Mouse (Mus musculus) hindbrain, postnatal 0 days (tissue): Measurements from ENCODE around the gene Rpl34. TPM values are rescaled to one million over a fixed set of nuclear protein-coding genes. Genes with fewer than 3 reads are reported as not detected.
A peak's percentile ranks its signal among the peaks of the same experiment; 100 is the strongest.

Experiments
- ATAC-seq: fragments of 200-750 bp; cut with Nextera tagmentation; 2 replicates; pipeline ENCODE4 v1.8.0; 2017; ENCODE audit warnings: mild to moderate bottlenecking, moderate TSS enrichment, moderate library complexity
- DNase-seq: peaks from one replicate; pipeline ENCODE4 v3.0.0-alpha.2; 2015; ENCODE audit warnings: low spot score
- H3K27ac ChIP-seq: fragments of 300-500 bp; sonication (generic); 2 replicates; pipeline ENCODE4 v1.5.1; 2014; ENCODE audit warnings: mild to moderate bottlenecking
- H3K27me3 ChIP-seq: fragments of 300-500 bp; sonication (generic); 2 replicates; pipeline ENCODE4 v1.6.1; 2014; ENCODE audit warnings: low read length, mixed read lengths; ENCODE audit not compliant: insufficient read depth
- H3K36me3 ChIP-seq: fragments of 300-500 bp; sonication (generic); 2 replicates; pipeline ENCODE4 v1.6.1; 2014; ENCODE audit warnings: low read length, mixed read lengths; ENCODE audit not compliant: insufficient read depth
- H3K4me1 ChIP-seq: fragments of 300-500 bp; sonication (generic); 2 replicates; pipeline ENCODE4 v1.6.1; 2014; ENCODE audit warnings: antibody characterized with exemption, low read length, mixed read lengths; ENCODE audit not compliant: insufficient read depth
- H3K4me2 ChIP-seq: fragments of 300-500 bp; sonication (generic); 2 replicates; pipeline ENCODE4 v1.6.1; 2014; ENCODE audit warnings: low read depth, mild to moderate bottlenecking, low read length, moderate library complexity, mixed read lengths
- H3K4me3 ChIP-seq: fragments of 300-500 bp; sonication (generic); 2 replicates; pipeline ENCODE4 v1.5.1; 2014; ENCODE audit warnings: low read length
- H3K9ac ChIP-seq: fragments of 300-500 bp; sonication (generic); replicated peaks from 2 replicates; pipeline ENCODE4 v1.6.1; 2014; ENCODE audit warnings: mild to moderate bottlenecking, low read length, moderate library complexity, mixed read lengths
- H3K9me3 ChIP-seq: fragments of 300-500 bp; sonication (generic); 2 replicates; pipeline ENCODE4 v1.6.1; 2016; ENCODE audit warnings: low read length, mixed read lengths
- CTCF ChIP-seq: IDR thresholded peaks from 2 replicates; pipeline ENCODE4 v1.5.1; 2016; ENCODE audit warnings: antibody characterized with exemption, control low read depth, low read depth
- WGBS: fragments of 180-500 bp; shearing (Covaris S2); extraction: QIAGEN DNeasy Blood & Tissue Kit; methylation state at CpG from one replicate; pipeline ENCODE4 v1.1.7; 2014; 5-methylcytosine and 5-hydroxymethylcytosine counted together
- polyA plus RNA-seq: library from polyadenylated mRNA; unstranded; fragments of >200 nt; fragmentation: Nextera tagmentation; extraction: Ambion mirVana; gene quantifications from 2 replicates; pipeline ENCODE4 v1.2.1, GENCODE M21; 2015
- total RNA-seq: library from RNA; depleted of rRNA; stranded (reverse); fragments of >200 nt; gene quantifications from 2 replicates; pipeline ENCODE4 v1.2.3, GENCODE M21; 2014; rRNA removed

The Rpl34 gene
- total and polyA plus RNA-seq, 2 experiments from 2014 or later: 543 to 622 TPM

DNA sequence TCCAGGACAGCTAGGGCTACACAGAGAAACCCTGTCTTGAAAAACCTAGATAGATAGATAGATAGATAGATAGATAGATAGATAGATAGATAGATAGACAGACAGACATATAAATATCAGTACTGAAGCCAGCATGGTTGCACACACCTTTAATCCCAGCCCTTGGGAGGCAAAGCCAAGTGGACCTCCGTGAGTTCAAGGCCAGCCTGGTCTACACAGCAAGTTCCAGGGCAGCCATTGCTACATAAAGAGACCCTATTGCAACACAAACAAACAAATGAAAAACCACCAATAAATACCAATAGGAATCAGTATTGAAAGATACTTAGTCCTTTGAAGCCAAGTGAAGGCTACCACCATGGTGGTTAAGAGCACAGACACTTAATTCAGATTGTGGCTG, 43.1 kb downstream of the Rpl34 start:
- no peak for DNase-seq
- Histone ChIP-seq H3K4me2 (no peak overlapping the region), H3K9me3 (no peaks in the 10 kb centered on the region), H3K36me3 (no peaks in the 10 kb centered on the region), H3K4me3 (no peak overlapping the region), H3K27me3 (no peaks in the 10 kb centered on the region), H3K27ac (no peak overlapping the region), H3K4me1 (0 out of 2 replicates have a peak, but pooled peaks cover 3% of the 10 kb centered on the region), H3K9ac (no peak overlapping the region)
- TF ChIP-seq CTCF: no peak
- no peak for ATAC-seq
- 96% methylated on average over 1 of the region's 1 CpGs for WGBS

DNA sequence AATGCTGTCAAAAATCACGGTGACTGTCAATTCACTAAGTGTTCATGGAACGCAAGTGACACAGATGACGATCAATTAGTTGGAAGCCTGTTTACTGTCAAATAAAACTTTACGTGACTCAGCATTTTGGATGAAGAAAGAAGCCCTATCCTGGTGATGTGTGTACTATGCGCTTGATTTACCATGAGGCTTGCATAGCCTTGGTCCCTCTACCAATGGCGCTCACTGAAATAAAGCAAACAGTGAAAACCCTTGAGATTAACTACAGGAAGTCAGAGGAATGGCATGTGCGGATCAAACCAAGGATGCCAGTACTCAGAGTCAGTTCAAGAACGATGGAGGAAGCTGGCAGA, 45.2 kb downstream of the Rpl34 start:
- DNase-seq (no peak), ATAC-seq (no peak)
- WGBS: 89% methylated on average over 8 of the region's 8 CpGs
- H3K4me3 ChIP-seq: no peak overlapping the region
- no peaks in the 10 kb centered on the region for H3K27me3 ChIP-seq
- H3K4me1 ChIP-seq: no peaks in the 10 kb centered on the region
- H3K36me3 ChIP-seq: no peaks in the 10 kb centered on the region
- no peak overlapping the region for H3K4me2 ChIP-seq
- no peaks in the 10 kb centered on the region for H3K9me3 ChIP-seq
- no peak for TF ChIP-seq CTCF
- no peak overlapping the region for H3K27ac ChIP-seq
- H3K9ac ChIP-seq: no peak overlapping the region

DNA sequence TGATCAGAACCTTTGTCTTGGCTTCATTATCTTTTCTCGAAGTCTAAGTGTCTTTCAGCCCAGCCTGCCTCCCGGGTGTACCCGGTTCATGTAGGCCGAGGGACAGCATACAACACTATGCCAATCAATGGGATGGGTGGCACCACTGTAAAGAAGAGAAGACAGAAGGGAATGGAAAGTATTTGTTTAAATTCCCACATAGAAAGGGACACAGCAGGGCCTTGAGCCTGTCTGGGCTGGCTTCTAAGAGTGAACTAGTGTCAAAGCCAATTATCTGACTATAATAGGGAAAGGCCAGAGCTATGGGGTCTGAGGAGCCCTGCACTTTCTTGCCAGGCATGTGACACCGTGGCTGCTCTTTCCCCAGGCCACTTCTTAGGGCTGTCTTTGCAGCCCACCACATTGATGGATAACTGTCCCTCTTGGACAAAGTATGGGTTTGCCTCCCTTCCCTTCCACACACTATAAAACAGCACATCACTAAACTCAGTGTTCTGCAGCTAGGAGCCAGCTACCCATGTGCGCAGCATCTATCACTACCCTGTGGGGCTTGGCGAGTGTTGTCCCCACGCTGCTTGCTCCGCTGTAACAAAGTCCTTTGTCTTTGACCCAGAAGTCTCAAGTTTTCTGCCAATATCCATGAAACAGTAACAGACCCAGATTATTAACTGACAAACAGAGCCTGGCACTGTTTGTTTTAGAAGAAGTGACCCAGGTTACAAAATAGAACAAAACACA, 45.8 kb downstream of the Rpl34 start:
- H3K4me2 ChIP-seq: no peak overlapping the region
- H3K9me3 ChIP-seq: no peaks in the 10 kb centered on the region
- WGBS: 65% methylated on average over 9 of the region's 9 CpGs
- H3K4me1 ChIP-seq: no peaks in the 10 kb centered on the region
- DNase-seq: no peak
- no peak for ATAC-seq
- H3K36me3 ChIP-seq: no peaks in the 10 kb centered on the region
- TF ChIP-seq CTCF: no peak
- no peak overlapping the region for H3K27ac ChIP-seq
- no peak overlapping the region for H3K4me3 ChIP-seq
- H3K27me3 ChIP-seq: no peaks in the 10 kb centered on the region
- H3K9ac ChIP-seq: no peak overlapping the region

DNA sequence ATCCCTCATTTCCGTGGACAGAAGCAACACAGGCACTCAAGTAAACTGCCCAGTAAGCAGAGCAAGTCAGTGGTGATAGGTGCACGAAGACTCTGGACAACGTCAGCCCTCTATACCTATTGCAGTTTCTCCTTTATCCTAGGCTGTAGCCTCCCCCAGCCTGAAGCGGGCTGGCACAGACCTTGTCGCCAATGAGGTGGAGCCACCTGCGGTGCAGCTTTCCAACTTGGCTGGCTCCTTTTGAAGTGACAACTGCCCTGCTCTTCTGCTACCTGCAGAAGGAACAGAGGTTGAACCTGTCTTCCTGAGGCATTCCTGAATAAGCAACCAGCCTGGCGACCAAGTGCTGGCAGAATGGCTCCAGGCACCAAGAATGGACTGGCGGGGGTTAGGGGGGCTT, 46.4 kb downstream of the Rpl34 start:
- WGBS: 78% methylated on average over 8 of the region's 8 CpGs
- TF ChIP-seq CTCF: no peak
- H3K27ac ChIP-seq: no peak overlapping the region

GRCm38 (mm10) chr3:130682183-130682582, 48.0 kb downstream of the Rpl34 start:
- H3K4me1 ChIP-seq: no peaks in the 10 kb centered on the region
- no peak overlapping the region for H3K4me2 ChIP-seq
- DNase-seq (no peak), ATAC-seq (peak; percentile 79; the same call in 1 of the 2 replicates)
- no peaks in the 10 kb centered on the region for H3K36me3 ChIP-seq
- H3K27ac ChIP-seq: no peak overlapping the region
- no peaks in the 10 kb centered on the region for H3K9me3 ChIP-seq
- TF ChIP-seq CTCF: no peak
- no peaks in the 10 kb centered on the region for H3K27me3 ChIP-seq
- H3K9ac ChIP-seq: no peak overlapping the region
- H3K4me3 ChIP-seq: no peak overlapping the region
- WGBS: 72% methylated on average over 9 of the region's 9 CpGs

More for the DNA sequence above, 46.4 kb downstream of the Rpl34 start:
- ATAC-seq (no peak), DNase-seq (no peak)
- Histone ChIP-seq H3K4me3 (no peak overlapping the region), H3K4me1 (no peaks in the 10 kb centered on the region), H3K9me3 (no peaks in the 10 kb centered on the region), H3K36me3 (no peaks in the 10 kb centered on the region), H3K27me3 (no peaks in the 10 kb centered on the region), H3K4me2 (no peak overlapping the region), H3K9ac (no peak overlapping the region)

GRCm38 (mm10) chr3:130681226-130681625, 49.0 kb downstream of the Rpl34 start:
- DNase-seq: no peak
- Histone ChIP-seq H3K4me2 (no peak overlapping the region), H3K27me3 (no peaks in the 10 kb centered on the region), H3K9ac (no peak overlapping the region), H3K9me3 (no peaks in the 10 kb centered on the region), H3K4me1 (no peaks in the 10 kb centered on the region), H3K27ac (no peak overlapping the region), H3K4me3 (no peak overlapping the region), H3K36me3 (no peaks in the 10 kb centered on the region)
- TF ChIP-seq CTCF: no peak
- no peak for ATAC-seq
- WGBS: 94% methylated on average over 2 of the region's 2 CpGs

DNA sequence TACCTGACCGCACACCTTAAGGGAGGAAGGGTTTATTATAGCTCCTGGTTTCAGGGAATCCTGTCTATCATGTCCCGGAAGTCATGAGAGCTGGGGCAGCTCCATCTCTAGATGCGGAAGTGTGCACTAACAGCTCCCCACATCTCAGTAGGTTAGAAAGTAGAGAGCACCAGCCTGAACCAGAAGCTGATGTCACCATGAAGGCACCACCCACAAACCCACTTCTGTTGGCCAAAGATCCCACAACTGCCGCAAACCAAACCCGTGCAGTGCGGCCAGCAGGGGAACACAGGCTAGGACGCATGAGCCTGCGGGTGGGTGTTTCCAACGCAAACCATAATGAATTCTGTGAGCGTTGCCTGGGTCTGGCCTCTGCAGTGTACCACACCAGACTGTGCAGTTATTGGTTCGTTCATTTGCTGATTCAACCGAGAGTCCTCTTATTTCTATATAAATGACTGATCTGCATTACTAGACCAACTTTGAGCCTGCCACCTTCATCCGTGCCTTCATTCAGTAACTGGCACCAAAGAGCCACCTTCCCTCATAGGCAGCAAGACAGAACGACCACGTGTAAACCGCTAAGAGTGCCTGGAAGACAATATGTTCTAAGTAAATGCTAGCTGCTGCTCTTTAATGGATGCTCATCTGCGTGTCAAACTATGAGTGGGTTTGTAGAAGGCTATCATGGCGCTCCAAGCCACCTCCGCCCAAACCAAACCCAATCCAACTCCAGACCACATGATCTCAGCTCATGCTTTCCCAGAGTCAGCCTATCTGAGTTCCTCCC, 52.3 kb downstream of the Rpl34 start:
- H3K27ac ChIP-seq: no peak overlapping the region
- DNase-seq: no peak

More for the DNA sequence above, 52.3 kb downstream of the Rpl34 start:
- Histone ChIP-seq H3K36me3 (no peaks in the 10 kb centered on the region), H3K27me3 (no peaks in the 10 kb centered on the region), H3K4me3 (no peak overlapping the region), H3K4me2 (no peak overlapping the region), H3K4me1 (no peaks in the 10 kb centered on the region), H3K9me3 (no peaks in the 10 kb centered on the region), H3K9ac (no peak overlapping the region)
- no peak for ATAC-seq
- no peak for TF ChIP-seq CTCF
- WGBS: 90% methylated on average over 19 of the region's 19 CpGs

Other genes with a start within 250 kb of the Rpl34 start
- gene Etnppl, start 113.0 kb downstream of the Rpl34 start, total RNA-seq: not detected in 2 replicates
- gene Etnppl, start 113.0 kb downstream of the Rpl34 start, polyA plus RNA-seq: 0.08 and 0.13 TPM in 2 replicates
- 96.4 and 102 TPM in 2 replicates for gene Ostc, start 21.0 kb downstream of the Rpl34 start, total RNA-seq
- 182 and 185 TPM in 2 replicates for gene Ostc, start 21.0 kb downstream of the Rpl34 start, polyA plus RNA-seq